Mouse (Mus musculus): ENCODE measurements around the gene Nek1.
"Not testable (repeated sequence)": the region's sequence is repeated elsewhere in the genome, so short reads cannot be mapped to it uniquely, and the experiment has no call there.

Nek1 gene

DNA sequence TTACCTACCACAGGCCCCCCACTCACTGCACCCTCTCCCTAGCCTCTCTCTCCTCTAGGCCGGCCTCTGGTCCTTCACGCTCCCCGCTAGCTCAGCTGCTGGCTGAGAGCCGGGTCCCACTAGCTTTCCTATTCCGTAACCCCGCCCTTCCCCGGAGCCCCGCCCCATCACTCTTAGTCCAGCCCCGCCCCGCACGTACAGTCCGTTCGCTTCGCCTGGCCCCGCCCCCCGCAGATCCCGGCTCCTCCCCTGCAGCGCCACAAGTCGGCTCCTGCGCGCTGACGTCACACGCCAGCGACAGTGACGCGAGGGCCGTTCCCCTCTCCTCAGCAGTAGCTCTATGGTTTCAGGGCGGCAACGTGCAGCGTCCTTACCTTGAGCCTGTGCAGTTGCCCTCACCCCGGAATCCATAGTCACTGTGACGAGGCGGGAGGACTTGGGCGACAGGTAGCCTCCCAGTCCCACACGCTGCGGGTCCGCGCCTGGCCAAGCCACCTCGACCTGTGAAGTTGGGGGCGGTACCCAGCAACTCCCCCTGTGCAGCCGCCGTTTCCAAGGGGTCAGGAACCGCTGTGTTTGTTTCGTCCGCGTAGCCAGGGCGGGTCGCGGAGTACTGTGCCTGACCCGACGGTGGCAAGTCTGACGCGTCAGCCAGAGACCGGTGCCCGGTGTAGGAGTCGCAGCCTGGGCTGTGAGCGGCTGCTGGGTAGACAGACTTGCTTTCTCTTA, at the start of gene Nek1:
TSS of gene Nek1 (plus strand) at position 286 of the 729 bp plus-strand sequence.
- peak; percentile 99 for DNase-seq

DNA sequence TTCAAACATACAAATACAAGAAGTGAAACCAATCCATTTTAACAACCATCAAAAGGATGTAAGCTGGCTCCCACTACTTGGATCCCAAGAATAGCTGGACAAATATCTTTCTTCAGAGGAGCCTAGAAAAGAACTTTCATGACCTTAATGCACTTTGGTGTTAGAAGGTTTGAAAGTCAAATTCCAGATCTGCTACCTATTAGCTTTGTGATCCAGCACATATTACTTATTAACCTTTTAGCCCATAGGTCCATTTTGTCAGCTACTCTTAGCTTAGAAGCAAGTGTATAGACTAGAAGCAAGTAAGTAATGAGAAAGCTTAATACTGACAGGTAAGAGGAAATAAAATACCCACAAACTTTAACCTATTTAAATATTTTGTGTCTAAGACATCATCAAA, 45.5 kb upstream of the Nek1 start:
- no peak for DNase-seq

DNA sequence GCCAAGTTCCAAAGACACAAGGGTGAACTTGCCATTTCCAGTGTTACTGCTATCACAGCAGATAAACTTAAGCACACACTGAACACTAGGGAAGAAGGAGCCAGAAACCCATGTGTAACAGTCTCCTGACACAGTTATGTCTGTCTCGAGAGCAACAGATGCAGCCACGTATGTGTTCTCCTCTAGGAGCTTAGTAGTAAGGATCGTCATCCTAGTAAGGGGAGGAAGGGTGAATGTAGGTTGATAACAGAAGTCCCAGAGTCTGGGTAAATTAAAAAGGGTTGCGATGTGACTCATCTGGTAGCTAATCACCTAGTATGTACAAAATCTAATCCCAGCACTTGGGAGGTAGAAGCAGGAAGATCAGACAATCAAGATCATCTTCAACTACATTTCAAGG, 43.1 kb upstream of the Nek1 start:
- DNase-seq, result no peak

DNA sequence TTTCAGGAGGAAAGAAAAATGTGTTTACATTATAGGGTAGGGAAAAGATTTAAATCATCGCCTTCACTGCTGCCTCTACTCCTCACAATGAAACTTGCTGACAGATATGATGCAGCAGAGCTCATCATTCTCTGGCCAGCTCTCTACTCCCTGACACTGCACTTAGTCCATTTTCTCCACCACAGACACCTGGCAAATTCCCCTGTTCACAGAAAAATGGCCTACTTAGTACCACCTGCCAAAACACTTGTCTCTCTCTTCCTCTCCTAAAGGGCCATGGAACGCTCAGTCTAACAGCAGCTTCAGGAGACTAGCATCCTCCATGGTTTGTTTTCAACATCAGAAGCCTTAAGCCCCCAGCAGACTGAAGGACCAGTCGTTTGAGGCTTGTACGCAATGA, 41.7 kb upstream of the Nek1 start:
- DNase-seq, result no peak

DNA sequence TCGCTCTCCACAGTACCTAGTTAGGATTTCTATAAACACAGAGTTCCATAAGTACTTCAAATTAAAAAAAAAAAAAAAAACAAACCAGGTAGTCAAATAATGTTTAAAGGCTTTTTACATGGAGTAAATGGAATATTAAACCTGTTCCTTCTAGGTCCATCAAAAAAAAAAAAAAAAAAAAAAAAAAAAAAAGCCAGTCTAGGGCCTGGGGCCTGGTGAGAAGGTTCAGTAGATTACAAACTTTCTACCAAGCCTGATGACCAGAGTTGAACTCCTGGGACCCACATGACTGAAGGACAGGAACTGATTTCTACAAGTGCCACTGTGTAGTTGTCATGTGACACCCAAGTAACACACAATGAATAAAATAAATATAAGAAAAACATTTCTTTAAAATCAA, 41.2 kb upstream of the Nek1 start:
- no peak for DNase-seq

DNA sequence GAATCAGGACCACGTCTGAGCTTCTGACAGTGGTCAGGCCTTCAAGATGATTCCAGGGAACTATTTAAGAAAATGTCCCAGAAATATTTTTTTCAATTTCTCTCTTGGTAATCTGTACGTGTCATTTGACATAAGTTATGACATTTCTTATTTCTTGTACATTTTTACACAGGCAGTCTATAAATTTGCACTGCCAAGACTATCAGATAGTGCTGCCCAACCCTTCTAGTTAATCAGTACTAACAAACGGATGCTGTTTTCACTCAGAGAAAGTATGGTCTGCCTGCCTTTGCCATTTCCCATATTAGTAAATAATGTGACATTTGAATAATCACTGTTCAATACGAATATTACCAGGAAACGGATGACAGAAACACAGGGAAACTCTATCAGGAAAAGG, 40.2 kb upstream of the Nek1 start:
- no peak for DNase-seq

DNA sequence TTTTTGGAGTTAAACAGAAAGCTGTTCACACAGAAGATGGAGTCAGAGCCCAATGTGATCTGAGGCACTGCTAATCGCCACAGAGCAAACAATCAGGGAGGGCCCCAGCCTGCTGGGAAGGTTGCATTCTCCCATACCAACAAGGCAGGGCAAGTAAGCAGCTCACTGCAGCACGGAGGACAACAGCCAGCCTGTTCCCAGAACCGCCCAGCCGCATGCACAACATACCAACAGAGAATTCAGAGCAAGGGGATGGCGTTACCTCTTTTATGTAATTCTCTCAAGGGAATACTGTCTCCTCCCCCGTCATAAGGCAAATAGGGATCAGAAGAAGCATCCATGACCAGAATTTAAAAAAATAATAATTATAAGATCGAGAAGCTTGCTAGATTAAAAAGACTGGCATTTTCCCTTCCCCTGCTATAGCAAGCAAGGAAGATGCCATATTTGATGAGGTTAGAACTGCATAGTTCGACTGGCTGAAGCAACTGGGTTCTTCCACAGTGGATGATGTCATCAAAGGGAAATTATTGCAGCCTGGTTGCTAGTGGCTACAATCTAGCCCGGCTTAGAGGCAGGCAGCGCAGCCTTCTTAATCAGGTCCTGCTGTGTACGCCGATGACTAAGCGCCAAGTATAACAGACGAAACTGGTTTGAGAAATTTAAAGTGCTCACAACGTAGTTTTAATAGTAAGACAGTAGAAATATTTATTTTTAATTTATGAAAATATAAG, 38.5 kb upstream of the Nek1 start:
- no peak for DNase-seq

DNA sequence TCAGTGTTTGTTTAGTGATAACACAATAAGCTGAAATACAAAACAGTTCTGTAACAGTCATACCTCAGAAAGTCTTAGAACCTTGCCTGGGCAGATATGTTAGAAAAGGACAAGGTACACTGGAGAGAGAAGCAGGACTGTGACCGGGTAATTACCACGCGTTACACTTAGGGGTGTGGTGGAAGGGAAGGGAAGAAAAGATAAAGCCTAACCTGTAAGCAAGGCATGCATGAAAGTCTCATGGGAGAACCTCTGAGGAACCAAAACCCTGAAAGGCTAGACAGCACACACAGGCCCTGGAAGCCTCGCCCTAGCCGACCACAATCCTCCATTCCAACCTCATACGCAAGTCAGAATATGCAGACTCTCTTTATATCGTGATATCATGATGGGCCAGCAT, 36.1 kb upstream of the Nek1 start:
- peak; percentile 31 to 45 for DNase-seq

DNA sequence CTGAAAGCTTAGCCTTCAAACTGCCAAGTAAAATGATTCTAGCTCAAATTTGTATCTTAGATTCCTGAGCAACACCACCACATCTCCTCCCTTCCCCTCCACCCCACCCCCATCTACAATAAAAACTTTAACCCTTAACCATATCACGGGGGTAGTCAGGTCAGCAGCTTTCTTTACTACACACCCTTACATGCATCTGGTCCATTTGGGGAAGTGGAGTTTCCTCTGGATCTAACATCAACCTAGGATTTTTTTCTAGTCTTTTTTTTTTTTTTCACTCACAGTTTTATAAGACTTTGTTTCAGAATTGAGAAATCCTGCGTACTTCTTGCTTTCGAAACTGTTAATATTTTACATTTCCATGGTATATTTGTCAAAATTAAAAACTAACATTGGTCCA, 30.2 kb upstream of the Nek1 start:
- DNase-seq, result no peak

DNA sequence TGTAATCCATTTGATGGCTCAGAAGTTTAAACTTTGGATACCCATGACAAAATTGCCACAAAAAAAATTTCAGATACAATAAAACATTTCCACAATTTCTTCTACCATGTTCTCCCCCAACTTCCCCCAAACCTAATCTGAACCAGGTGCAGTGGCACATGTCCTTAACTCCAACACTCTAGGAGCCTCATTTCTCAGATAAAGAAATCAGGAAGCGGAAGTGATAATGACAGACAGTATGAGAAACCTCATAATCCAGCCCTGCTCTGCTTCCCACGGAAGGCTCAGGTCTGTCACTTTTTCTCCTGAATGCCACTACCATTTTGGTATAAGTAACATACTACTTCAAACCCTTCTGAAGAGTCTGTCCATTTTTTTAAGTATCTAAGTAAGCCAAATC, 29.1 kb upstream of the Nek1 start:
- DNase-seq, result no peak

DNA sequence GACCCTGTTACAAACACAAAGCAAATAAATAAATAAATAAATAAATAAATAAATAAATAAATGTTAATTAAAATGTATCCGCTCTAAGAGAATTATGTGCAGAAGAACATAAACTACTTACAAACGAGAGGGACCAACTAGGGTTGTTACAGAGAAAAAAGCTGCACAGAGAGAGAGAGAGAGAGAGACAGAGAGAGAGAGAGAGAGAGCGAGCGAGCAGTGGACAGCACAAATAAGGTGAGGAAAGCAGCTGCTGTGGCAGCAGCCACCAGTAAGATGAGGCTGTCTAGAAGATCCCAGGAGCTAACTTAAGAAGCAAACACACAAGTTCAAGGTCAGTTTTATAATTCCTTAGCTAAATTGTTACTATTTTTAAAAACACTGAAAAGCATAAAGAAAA, 28.5 kb upstream of the Nek1 start:
- no peak for DNase-seq

DNA sequence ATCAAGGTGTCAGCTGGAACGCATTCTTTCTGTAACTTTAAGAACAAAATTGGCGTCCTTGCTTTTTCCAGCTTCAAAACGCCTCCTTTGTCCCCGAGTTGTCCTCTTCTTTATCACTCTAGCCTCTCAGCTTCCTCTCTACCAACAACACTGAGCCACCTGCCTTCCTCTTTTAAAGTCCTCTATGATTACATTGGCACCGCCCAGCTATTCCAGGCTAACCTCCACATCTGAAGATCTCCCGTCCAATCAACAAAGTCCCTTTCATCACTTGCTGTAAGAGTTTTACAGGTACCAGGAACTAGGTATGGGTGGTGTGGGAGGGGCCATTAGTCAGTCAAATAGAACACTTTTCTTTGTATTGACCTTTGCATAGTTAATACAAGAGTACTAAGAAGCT, 27.7 kb upstream of the Nek1 start:
- no peak for DNase-seq

DNA sequence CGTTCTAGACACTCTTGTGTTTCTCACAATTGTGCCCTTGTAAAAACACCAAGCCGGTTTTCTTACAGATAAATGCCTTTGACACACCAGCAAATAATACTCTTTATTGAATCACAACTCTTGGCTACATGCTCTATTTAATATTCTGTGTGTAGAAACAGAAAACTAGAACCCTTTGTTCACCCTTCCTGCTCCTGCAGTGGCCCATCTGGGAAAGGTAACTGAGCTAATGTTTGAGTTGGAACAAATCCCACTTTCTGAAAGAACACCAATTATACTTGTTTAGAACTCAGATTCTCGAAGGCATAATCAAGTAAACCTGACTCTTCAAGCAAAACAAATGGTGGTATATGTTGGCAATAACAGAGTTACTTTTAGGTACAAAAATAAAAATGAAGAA, 27.3 kb upstream of the Nek1 start:
- DNase-seq, result no peak

DNA sequence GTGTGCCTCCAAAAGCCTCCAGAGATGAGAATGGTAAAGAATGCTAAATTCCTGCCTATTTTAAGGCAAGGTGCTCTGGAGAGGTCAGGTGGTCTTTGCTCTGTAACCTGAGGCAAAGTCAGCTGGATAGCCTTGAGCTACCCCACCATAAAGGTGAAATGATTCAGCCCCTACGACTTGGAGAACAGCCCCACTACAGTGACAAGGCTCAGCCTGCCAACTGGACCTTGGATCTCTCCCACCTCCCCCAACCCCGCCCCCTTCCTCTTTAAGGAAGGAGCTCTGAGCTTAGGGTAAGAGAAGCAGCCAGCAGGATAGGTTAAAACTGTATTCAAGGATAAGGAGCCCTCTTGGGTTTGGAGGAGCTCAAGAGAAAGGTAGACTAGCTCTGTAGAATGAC, 23.9 kb upstream of the Nek1 start:
- no peak for DNase-seq

DNA sequence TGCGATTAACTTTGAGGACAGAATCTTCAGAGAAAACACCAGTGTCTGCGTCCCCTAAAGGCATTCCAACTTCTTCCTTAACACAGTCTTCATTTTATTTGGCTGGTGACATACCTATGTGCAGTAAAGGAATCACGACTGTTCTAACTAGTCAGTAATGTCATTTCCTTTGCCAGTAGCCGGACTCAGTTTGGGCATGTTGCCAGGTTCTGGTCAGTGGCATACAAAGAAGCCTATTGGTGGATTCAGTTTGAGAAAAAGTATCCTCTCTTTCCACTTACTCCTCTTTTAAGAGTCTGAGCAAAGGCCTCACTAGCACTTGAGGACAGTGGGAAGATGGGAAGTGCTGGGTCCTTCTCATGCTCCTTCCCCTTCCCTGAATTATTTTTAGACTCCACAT, 21.2 kb upstream of the Nek1 start:
- no peak for DNase-seq

DNA sequence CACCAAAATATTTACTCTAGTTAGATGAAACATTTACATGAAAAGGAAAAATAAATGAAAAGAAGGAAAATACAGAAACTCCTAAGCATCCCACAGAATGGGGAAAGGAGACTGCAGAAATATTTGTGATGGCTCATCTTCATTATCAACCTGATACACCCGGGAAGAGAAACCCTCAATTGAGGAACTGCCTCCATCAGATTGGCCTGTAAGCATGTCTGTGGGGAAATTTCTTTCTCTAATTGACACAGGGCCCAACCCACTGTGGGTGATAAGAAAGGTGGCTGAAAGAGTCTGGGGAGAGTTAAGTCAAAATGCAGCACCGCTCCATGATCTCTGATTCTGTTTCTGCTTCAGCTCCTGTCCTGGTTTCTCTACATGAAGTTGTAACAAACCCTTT, 19.5 kb upstream of the Nek1 start:
- no peak for DNase-seq

DNA sequence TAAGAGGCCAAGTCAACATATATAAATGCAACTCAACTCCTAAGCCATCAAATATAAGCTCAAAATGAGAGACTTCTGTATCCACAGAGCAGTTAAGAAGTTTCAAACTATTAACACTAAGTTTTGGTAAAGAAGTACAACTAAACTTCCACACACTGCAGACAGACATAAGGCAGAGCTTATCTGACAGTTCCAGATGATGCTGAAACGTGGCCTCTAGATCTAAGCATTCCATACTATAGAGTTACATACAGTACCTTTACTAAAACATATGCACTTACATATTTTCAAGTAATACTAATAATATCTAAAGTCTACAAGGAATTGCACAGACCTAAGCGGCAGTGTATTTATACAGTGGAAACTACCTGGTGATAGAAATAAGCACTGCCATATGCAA, 18.2 kb upstream of the Nek1 start:
- no peak for DNase-seq

DNA sequence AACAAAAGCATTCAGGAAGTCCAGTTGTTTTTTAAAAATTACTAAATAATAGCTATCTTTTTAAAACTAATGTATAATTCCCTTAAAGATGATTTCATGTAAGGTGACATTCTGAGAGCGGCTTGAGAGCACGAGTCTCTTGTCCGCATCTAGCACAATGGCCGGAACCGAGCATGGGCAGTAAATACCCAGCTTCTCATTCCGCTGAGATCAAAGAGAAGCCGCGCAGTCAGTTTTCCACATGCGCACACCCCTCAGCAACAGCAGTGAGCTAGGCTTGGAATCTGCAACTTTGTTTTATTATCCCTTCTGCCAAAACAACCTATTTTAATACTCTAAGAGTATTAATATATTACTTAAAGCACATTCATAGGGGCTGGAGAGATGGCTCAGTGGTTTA, 16.2 kb upstream of the Nek1 start:
- DNase-seq, result no peak

DNA sequence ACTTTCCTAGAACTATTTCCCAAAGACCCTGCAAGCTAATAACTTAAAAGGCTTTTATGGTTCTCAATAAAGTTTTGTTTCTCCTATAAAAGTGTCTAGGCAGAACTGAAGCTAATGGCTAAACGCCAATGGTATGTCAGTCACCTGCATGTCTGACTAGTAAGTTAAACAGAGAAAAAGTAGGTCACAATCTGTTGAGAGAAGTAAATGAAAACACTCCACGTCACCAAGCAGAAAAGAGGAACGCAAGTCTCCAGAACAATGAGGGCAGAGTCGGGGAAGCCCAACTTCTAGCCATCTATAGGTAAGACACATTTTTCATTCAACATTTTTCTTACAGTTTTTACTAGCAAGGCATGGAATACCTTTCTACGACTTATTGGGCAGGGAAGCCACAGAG, 14.5 kb upstream of the Nek1 start:
- no peak for DNase-seq

DNA sequence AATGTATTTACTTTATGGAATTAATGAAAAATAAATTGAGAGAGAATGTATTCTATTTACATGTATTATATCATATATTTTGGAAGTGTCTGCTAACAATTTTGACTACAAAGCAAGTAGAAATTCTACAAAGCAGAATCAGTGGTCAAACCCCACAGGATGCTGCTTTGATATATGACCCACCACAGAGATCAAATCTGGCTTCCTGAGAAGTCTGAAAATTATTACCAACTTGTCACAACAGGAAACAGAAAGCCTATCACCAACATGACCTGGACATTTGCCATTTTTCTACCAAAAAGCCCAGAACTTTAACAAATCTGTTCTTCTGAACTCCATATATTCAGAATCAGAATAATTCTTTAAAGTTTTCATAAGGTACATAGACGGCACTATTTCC, 11.6 kb upstream of the Nek1 start:
- no peak for DNase-seq

DNA sequence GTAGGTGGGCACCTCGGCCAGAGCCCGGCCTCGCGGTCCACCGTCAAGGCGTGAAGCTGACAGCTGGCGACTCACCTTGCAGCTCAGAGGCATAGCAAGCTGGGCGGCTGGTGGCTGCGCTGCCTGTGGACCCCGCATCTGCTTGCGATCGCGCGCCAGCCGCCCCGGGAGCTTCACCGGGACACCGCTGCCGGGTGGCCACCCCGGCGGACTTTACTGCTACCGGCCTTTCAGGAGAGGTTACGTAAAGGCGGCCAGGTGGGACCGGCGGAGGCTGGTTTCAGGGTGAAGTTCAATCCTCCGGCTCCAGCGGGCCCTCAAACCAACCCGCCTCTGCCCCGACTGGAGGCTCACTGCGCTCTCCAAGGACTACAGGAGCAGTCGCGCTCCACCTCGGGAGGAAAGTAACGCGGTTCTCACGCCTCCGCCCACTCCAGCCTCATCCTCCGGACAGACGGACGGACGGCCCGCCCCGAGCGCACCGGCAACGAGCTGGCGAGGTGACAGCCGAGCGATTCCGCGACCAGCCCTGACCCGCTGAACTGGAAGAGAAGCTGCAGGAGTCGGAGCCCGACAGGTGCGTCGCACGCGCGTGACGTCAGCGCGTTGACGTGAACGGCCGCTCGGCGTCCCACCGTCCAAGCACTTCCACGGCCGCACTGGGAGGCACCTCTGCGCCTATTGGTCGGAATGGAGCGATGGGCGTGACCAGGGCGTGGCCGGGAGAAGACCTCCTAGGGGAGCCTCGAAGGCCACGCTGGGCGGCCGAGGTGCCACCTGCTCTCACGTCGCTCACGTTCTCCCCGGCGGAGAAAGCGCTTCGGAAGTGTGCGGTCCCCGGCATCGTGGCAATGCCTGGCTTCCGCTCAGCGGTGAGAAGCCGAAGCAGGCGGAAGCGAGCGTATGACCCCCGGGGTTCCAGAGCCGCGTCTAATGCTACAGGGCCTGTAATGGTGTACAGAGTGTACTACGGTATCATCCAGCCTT, 10.0 kb upstream of the Nek1 start, which contains the start of gene Clcn3:
TSS of gene Clcn3 (minus strand) at position 600 of the 987 bp plus-strand sequence.
- peak; percentile 98 to 99 for DNase-seq

DNA sequence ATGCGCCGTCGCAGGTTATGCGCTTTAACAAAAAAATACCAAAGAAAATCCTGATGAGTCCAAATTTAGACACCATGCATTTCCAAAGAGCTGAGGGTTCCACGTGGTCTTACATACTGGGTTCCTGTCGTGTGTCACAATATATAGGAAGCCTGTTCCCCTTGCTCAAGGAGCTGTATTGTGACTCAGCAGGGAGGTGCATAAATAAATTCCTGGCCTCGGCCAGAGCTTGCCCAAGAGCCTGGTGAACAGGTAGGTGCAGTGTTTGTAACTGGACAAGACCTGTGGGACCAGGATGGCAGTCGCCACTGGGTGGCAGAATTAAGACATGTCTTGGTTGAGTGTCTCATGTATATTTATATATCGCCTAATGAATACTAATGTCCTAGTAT, 9.3 kb upstream of the Nek1 start:
- peak; percentile 58 to 59 for DNase-seq

DNA sequence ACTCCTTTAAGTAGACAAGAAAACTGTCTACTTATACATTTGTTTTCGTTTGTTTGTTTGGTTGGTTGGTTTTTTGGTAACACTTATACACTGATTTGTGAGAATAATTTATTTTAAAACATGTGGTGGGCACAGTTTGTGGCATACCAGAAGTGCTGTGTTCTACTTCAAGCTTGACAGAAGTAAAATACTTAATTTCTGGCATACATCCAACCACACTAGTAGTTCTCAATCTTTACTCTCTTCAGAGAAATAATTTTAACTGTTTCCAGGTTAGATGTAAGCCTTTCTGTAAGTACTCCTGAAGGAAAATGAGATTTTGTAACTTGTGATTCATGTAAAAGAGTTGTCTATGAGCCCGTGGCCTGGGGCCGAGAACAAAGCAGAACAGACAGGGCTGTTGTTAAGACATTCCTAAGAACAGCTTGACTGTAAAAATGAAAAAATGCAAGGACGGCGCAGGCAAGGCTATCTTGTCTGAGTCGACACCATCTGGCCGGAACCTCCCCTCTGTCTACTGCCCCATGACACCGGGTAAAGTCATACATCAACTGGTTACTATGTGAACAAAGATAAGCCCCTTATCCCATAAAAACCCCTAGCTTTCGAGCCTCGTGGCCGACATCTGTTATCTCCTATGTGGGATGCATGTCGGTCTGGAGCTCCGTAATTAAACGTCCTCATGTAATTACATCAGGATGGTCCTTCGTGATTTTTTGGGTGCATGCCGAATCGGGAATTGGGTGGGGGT, 8.6 kb upstream of the Nek1 start:
- not testable (repeated sequence) for DNase-seq
